Mouse (Mus musculus) thymus, postnatal 10 days (tissue): ENCODE results near the gene Fkbp4.
A peak's percentile ranks its signal among the peaks of the same experiment; 100 is the strongest.

Experiments used
- DNase-seq, 2 experiments: peaks; one replicate each; pipeline ENCODE4 v3.0.0; 2021; ENCODE audit warnings: low spot score in 2 of 2

Fkbp4 gene

DNA sequence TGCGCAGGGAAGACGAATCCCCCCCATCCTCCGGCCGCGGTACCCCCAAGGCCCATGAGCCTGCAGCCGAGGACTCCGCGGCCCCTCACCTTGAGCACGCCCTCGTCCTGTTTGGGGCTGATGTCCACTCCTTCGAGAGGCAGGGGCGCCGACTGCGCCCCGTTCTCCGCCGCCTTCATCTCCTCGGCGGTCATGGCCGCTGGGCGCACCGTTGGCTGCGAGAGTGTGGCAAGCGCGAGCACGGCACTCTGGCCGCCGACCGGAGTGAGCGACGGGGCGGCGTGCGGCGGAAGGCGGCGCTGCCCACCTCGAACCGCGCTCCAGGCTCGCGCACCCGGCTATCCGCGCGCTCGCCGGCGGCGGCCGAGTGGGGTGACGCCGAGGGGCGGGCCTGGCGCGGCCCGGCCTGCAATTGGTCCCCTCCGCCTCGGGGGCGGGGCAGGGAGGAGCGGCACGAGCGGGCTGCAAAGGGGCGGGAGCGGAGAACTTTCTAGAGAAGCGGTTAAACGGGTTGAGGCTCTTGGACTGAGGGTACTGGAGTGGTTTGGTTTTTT lies at the start of gene Fkbp4:
Gene Fkbp4, minus strand, starts transcription at position 361 of the 554 bp plus-strand sequence.
- DNase-seq, result peak; percentile 85 to 90

DNA sequence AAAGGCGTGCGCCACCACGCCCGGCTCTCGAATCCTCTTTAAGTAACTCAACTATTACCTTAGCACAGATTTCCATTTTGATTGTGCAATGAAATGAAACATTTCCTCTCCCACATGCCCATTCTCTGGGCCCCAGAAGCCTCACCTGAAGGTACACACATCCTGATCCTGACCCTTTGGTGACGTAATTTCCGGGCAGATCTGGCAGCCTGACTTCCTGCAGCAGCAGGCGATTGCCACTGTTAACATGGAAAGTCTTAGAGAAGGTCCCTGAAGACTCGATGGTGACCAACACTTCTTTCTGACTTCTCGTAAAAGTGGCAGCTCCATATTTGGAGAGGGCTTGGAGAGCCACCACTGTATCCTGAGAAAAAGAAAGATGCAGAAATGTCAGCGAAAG lies 49.3 kb upstream of the Fkbp4 start:
- DNase-seq, result no peak

DNA sequence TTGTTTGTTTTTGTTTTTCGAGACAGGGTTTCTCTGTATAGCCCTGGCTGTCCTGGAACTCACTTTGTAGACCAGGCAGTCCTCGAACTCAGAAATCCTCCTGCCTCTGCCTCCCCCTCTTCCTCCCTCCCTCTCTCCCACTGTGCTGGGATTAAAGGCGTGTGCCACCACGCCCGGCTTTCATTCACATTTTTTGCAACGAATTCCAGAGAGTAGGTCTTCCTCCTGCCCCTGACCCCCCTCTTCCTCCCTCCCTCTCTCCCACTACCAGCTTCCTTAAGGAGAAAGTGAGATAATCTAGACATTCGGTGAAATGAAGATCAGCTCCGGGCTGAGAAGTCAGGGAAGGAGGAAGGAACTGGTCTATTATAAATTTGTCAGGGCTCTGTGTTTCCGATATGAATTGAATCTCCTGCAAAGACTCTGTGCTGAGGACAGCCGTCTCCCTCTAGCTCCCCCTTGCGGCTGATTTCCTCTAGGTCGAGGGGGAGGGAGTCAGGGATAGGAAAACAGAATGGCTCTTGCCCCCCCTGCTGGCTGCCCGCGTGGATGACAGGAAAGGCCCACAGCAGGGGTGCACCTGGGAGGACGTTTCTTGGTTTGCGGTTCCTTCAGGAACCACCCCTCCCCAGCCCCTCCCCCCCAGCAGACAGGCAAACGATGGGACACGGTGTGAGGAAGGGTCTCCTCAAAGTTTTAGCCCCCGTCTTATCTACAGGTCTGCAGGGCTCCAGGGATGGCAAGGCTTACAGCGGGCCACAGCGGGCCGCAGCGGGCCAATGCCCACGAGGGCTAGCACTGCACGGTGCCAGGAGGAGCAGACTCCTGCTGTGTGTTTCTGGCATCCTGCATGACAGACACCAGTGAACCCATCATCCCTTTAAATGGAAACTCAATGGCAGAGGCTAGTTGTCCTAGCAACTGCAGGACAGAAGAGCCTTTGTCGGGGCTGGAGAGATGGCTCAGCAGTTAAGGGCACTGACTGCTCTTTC lies 41.3 kb upstream of the Fkbp4 start:
- DNase-seq, result peak; percentile 91 to 100

DNA sequence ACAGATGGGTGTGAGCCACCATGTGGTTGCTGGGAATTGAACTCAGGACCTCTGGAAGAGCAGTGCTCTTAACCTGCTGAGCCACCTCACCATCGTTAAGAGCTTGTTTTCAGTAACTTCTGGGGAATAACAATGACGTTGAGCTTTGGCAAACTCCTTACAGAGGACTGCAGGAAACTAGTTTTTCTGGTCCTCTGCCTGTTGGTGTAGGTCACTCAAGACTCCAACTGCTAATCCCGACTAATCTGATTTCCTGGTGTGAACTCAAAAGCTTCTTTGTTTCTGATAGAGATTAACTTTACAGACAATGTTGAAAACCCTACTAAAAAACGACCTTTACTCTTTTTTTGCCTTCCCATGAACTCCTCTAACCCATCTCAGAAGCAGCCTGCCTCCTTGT lies 39.0 kb upstream of the Fkbp4 start:
- no peak for DNase-seq

DNA sequence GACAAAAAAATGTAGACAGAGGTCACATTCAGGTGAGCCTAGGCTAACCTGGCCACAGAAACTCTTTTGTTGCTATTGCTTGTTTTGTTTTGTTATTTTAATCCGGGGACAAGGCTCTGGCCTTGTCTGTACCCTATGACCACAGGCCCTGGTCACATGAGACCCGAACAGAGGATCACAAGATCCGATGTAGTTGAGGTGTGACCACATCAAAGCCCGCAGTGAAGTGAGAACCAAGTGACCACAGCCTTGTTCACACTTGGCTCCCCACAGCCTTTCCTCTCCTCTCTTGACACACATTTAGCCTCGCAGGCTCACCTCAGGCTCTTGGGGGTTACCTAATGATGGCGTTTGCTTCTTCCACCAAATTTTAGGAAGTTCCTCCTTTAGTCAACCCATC lies 35.6 kb upstream of the Fkbp4 start:
- DNase-seq, result no peak

DNA sequence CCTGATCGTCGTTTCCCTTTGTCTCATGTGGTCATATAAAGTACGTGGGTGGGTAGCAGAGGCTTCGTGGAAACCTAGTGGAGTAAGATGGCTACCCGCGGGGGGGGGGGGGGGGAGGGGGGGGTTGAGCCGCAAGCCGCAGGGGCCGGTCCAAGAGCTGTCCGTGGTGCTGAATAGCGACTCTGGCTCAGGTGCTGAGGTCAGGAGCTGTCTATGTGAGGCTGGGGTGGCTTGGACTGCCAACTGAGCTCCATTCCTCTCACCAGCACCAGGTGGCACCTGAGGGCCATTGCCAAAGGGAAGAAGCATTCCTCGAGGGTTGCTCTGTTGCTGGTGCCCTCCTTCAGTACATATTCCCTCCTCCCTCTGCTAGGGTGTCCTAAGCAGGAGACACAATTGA lies 31.0 kb upstream of the Fkbp4 start:
- peak in 1 of 2 experiments; percentile 53 for DNase-seq

DNA sequence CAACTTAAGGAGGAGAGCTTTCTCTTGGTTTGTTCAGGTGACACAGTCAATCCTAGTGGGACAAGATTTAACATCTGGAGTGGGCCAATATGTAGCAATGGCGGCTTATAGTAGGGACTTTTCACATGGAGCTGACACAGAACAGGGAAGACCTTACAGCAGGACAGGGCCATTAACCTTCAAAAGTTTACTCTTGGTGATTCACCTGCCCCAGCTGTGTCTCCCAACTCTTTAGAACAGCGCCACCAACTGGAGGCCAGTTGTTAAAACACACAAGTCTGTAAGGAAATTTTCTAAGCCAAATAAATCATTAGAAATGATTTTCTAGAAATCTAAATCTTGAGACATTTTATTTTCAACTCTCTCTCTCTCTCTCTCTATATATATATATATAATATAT lies 28.8 kb upstream of the Fkbp4 start:
- DNase-seq, result peak in 1 of 2 experiments; percentile 20

DNA sequence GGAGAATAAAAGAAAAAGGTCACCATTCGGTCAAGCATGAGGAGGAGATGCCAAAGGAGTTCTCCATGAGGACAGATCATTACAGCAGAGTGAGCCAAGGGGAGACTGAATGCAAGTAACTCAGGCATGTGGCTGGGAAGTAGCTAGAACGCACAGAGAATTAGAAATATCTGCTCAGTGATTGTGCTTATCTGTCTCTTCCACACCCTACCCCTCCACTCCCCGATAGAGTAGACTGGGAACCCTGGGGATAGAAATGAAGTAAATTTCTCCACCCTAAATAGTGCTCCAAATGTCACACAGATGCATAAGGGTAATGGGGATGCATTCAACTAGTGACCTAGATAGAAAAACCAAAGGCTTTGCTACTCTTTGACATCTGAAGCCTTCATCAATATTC lies 28.1 kb upstream of the Fkbp4 start:
- DNase-seq, result no peak

DNA sequence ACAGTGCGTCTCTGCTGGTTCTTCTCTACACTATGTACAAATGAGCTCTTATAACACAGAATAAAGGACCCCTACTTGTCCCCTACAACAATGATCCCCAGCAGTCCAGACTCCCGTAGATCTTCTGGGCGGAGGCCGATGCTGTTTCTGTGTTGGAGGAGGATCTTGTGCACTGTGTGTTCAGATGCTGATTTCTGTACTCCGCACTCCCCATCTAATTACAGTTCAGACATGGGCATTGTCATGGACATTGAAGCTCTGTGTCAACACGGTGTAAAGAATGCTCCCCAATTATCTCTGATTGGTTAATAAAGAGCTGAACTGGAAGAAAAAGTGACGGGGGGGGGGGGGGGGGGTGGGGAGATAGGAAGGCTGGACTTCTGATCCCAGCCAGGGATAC lies 27.6 kb upstream of the Fkbp4 start:
- no peak for DNase-seq

DNA sequence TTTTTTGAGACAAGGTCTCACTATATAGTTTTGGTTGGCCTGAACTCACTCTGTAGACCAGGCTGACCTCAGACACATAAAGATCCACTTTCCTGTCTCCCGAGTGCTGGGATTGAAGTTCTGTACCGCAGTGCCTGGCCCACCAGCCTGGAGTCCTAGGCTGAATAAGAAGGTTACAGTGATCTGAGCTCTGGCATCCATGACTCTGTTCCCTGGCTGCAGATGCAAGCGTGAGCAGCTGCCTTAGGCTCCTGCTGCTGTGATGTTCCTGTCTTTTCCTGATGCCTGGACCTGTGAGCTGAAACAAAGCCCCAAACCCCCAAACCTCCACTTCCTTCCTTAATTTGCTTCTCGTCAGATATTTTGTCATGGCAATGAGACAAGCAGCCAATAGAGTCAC lies 26.5 kb upstream of the Fkbp4 start:
- no peak for DNase-seq

DNA sequence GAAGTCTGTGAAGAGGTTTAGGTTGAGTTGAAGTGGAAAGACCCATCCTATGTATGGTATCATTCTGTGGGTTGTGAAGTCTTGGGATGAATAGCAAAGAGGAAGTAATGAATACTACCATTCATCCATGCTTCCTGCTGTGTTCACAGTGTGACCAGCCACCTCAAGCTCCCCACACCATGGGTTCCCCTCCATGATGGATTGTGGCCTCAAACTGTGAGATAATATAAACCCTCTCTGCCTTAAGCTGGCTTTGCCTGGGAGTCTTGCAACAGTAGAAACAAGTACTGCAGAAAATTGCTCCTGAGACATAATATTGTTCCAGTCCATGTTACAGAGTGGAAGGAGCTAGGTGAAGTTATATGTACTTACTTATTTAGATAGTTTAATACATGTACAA lies 23.1 kb upstream of the Fkbp4 start:
- DNase-seq, result no peak

DNA sequence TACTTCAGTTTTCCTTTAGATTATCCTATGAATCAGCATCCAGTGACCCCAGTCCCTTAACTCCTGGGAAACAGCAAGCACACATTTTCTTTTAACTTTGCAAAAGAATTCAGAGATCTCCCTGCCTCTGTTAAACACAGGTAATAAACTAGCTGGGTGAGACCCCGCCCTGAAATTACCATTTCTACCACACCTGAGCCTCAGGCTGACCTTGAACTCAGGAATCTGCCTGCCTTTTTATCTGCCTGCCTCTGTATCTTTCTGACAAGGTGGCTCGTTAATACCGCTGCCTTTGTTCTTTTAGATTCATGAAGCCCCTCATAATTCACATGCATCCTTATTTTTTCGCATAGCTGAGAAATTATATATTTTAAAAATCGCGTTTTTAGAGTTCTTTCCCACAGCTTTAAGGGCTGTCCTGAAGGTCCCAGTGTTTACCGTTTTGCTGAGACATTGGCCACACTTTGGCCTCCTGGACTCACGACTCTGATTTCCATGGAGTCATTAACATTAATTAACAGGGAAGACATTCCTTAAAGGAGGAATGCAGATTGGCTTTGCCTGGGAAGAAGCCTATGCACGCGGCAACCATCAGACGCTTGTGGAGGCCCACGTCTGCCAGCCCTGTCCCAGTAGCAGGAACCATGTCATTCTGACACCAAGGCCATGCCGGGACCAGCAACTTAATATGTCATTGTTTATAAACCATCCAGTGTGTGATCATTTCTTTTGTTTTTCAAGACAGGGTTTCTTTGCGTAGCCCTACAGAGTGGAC lies 22.4 kb upstream of the Fkbp4 start:
- no peak for DNase-seq

DNA sequence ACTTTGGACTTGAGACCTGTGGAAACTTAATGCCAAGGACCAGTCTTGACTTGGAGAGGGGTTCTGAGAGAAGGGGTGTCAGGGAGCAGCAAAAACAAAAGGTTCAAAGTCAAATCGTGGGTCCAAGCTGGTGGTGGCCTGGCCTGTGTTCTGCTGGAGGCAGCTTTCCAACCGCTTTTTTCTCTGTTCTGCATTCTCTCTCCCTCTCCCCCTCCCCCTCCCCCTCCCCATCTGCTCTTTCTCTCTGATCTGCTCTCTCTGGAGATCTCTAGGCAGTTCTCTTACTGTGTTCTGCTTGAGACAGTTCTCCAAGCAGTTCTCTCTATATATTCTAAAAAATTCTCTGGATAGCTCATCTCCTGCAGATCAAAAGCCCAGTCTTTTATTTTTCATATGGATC lies 21.8 kb upstream of the Fkbp4 start:
- no peak for DNase-seq

DNA sequence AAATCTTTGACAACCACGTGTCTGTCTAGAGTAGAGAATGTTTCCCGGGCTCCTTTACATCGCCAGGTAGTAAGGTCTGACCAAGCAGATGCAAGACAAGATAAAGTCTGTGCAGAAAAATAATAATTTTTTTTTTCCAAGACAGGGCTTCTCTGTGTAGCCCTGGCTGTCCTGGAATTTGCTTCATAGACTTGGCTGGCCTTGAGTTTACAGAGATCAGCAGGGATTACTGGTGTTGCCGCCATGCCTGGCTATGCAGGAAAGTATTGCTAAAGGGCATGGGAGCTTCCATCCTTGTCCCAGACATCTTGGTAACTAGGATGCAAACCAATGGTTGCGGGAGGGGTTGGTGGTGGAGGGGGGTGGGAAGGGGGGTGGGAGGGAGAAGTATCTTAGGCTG lies 18.7 kb upstream of the Fkbp4 start:
- no peak for DNase-seq

DNA sequence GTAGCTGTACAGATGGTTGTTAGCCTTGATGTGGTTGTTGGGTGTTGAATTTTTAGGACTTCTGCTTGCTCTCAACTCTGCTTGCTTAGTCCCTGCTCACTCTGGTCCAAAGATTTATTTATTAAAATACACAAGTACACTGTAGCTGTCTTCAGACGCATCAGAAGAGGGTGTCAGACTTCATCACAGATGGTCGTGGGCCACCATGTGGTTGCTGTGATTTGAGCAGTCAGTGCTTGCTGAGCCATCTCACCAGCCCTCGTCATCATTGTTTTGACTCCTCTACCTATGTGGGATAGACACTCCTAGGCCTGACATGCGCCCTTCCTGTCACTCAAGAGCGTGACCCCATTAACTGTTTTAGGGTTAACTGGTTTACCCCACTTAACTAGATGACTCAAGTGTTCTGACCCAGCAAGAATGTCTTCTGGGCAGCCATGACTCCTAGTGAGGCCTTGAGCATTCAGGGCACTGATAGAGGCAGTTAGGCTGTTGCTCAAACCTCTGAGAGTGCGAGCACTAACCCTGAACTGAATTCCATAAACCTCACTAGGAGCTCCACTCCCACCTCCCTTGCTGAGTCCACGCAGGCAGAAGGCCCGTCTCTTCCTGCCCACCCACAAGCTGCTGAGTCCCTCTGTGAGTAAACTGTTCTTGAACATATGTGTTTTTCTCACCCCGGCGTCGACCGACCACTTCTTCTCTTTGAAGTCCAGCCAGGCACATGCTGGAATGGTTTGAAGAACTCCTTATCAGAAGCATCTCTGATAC lies 17.5 kb upstream of the Fkbp4 start:
- DNase-seq, result no peak

DNA sequence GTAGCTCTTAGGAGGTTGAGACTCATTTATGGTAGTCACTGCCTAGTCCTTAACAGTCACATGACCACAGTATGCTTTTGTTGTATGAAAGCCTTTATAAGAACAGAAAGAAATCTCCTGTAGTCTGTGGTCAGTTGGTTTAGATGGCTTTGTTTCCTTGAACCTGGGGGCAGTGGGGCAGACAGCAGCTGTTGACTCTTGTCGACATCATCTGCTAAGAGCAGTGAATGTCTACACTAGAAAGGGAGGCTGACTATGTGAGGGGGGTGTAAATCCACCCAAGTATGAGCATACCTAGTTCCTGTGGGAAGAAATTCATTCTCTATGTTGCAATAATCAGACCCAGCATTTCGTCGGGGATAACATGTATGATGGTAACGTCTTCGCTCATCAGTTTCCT lies 8.6 kb upstream of the Fkbp4 start:
- DNase-seq, result no peak

DNA sequence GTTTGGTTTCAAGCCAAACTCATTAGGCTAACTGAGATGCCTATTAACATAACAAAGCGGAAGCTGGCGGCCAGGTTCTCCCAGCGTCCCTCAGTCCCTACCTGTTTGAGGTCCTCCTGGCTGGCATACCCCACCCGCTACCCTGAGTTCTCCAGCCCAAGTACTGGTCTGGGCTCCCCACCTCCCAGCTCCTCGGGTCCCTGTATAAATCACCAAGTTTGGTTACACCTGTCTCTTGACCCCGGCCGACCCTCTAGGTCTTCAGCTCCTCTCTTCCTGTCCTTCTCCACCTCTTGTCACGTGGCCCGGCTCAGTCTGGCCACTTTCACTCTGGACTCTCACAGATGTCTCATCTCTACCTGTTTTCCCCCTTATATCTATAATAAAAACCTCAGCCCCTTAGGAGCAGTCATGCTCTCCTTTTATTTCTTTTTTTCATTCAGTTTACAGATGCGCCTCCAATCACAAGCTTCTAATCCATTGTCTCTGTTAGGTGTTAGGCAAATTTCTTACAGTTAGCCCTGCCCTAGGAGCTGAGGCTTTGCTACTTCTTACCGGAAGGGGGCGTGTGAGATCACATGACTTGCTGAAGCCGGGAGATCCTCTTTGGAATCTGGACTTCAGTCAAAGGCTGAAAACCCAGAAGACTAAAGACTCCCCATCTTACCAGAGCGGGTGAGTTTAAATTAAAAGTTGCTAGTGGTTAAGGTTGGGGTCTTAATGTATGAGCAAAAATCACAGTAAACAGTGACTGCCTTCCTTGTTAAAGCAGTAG lies 7.5 kb upstream of the Fkbp4 start:
- peak in 1 of 2 experiments; percentile 46 for DNase-seq

DNA sequence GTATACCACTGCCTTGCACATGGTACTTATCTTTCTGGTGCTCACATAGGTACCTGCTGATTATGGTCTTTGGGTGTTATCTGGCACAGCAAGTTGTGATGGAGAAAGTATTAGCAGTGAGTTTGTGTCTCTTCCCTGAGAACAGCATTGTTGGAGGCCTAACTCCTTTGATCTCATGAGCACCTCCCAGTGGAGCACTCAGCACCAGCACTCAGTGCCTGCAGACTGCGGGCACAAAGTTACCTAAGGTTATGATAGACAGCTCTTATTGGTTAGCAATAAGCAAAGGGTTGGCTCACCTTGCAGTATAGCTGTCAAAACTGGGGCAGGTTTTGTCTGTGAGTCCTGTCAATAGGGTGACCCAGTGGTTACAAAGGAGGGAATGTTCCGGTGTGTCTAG lies 1.8 kb upstream of the Fkbp4 start:
- DNase-seq, result no peak

DNA sequence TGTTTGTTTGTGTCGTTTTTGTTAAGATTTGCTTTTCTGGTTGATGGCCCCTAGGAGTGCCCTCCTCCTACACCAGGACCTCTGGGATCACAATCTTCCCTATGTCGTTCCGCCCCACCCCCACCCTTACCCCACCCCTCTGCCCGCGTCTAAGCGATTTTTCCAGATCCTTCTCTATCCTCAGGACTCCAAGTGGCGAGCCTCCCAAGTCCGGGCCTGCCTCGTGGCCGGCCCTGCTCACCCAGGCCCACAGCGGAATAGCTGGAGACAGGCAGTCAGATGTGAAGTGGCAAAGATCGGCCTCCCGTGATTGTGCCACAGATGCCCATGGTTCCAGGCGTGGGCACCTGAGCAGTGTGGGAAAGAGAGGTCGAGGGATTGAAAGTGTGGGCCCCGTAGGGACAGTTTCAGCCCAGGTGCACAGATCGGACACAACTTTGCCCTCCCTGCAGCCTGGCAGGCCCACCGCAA lies 429 bp upstream of the Fkbp4 start:
- peak in 1 of 2 experiments; percentile 33 for DNase-seq

DNA sequence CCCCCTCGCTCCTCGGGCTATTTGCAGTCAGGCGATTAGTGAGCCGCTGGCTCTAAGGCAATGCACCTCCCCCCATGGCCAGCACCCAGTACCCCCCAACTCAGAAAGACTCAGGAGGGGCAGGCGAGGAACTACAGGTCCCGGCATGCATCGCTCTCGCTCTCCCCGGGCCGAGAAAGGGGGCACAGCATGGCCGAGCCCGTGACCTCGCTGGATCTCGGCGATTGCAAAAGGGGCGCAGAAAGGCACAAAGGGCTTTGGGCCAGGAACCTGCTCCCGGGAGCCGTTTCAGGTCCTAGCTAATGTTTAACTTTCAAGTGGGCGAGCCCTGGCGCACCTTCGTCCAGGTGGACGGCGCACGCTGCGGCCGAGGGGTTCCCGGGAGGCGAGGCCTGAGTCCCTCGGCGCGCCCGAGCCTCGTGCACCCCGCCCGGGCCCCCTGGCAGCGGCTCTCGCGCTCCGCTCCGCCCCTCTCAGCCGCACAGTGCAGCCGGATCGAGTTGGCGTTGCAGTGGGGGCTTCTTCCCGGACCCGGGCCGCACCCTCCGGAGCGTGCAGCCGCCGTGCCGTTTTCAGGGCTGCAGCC lies 653 bp downstream of the Fkbp4 start:
- peak; percentile 54 to 59 for DNase-seq
